ENCODE assay signal across 9 mouse cellular contexts in genomic region chr6:83423400-83424052, GRCm38 (mm10). TPM values are rescaled to one million over a fixed set of nuclear protein-coding genes. Genes with fewer than 3 reads are reported as not detected.
DNase-seq lines count a peak whose midpoint lies in the region; ATAC-seq and TF ChIP-seq lines count a peak whose summit lies in the region.
"Had no signal": no experiment of that assay in that cellular context is flagged by ENCODE, and none has a peak within 500 bp of the region (broad histone marks: within the 10 kb centered on the region; RNA-seq: fewer than 3 reads in every experiment).

No protein-coding gene starts in this region.

- 0 out of 2 replicates have a peak overlapping the region, but pooled peaks have one; percentile 37 for H3K27ac ChIP-seq in kidney, postnatal 0 days
- peak overlapping the region; percentile 39 for H3K27ac ChIP-seq in forebrain, embryonic 12.5 days
- peak overlapping the region; percentile 67 for H3K27ac ChIP-seq in neural tube, embryonic 13.5 days (replicated peaks)

- TF ChIP-seq CTCF in kidney, postnatal 0 days (IDR thresholded peaks at IDR 0.05; ENCODE audit: low read depth), result no peak

- no peak for DNase-seq in kidney, postnatal 0 days (ENCODE audit: low spot score)
- no peak for DNase-seq in kidney, postnatal 14 days
- DNase-seq in embryo, embryonic 11 days, result peak; percentile 61
- no peak for DNase-seq in layer of hippocampus, adult 9-10 months (ENCODE audit: low spot score)
- DNase-seq in gastrocnemius, postnatal 10 days, result no peak
- no peak for DNase-seq in left cerebral cortex, adult 8-10 months (ENCODE audit: low spot score in 2 of 2)
- DNase-seq: right cerebral cortex, postnatal 25 days had no signal

- H3K4me1 ChIP-seq in kidney, postnatal 0 days (replicated peaks; ENCODE audit: insufficient read depth, low read length), result peaks cover 23% of the 10 kb centered on the region
- peaks cover 88% of the 10 kb centered on the region for H3K4me1 ChIP-seq in forebrain, embryonic 12.5 days
- peaks cover 93% of the 10 kb centered on the region for H3K4me1 ChIP-seq in neural tube, embryonic 13.5 days (replicated peaks)

- H3K4me2 ChIP-seq in kidney, postnatal 0 days (ENCODE audit: low read length), result no peak overlapping the region
- H3K4me2 ChIP-seq in forebrain, embryonic 12.5 days, result no peak overlapping the region
- no peak overlapping the region for H3K4me2 ChIP-seq in neural tube, embryonic 13.5 days

- H3K36me3 ChIP-seq in kidney, postnatal 0 days (ENCODE audit: insufficient read depth, low read length), result peaks cover 8% of the 10 kb centered on the region; the same call in 1 of the 2 replicates
- peaks cover 27% of the 10 kb centered on the region for H3K36me3 ChIP-seq in forebrain, embryonic 12.5 days (replicated peaks)
- 0 out of 2 replicates have a peak, but pooled peaks cover 7% of the 10 kb centered on the region for H3K36me3 ChIP-seq in neural tube, embryonic 13.5 days

- no peak for ATAC-seq in kidney, postnatal 0 days (replicated peaks; ENCODE audit: low FRiP score, low read depth)
- peak; percentile 47; the same call in 1 of the 2 replicates for ATAC-seq in forebrain, embryonic 12.5 days (ENCODE audit: low FRiP score)
- ATAC-seq in neural tube, embryonic 13.5 days (ENCODE audit: low read depth), result peak; percentile 16; the same call in 1 of the 2 replicates

- H3K4me3 ChIP-seq in kidney, postnatal 0 days (replicated peaks; ENCODE audit: low read depth, low read length), result no peak overlapping the region
- no peak overlapping the region for H3K4me3 ChIP-seq in forebrain, embryonic 12.5 days (replicated peaks)
- H3K4me3 ChIP-seq in neural tube, embryonic 13.5 days, result no peak overlapping the region

- no peak overlapping the region for H3K9ac ChIP-seq in kidney, postnatal 0 days (ENCODE audit: low read depth, low read length)
- H3K9ac ChIP-seq in forebrain, embryonic 12.5 days, result no peak overlapping the region
- peak overlapping the region; percentile 41; the same call in 1 of the 2 replicates for H3K9ac ChIP-seq in neural tube, embryonic 13.5 days

- 60% methylated on average over 8 of the region's 8 CpGs for WGBS in kidney, postnatal 0 days
- 39% methylated on average over 8 of the region's 8 CpGs for WGBS in forebrain, embryonic 12.5 days
- WGBS in neural tube, embryonic 13.5 days, result 36% methylated on average over 8 of the region's 8 CpGs

- no peaks in the 10 kb centered on the region for H3K27me3 ChIP-seq in kidney, postnatal 0 days (ENCODE audit: insufficient read depth, low read length)
- no peaks in the 10 kb centered on the region for H3K27me3 ChIP-seq in forebrain, embryonic 12.5 days
- no peaks in the 10 kb centered on the region for H3K27me3 ChIP-seq in neural tube, embryonic 13.5 days

- no peaks in the 10 kb centered on the region for H3K9me3 ChIP-seq in kidney, postnatal 0 days (replicated peaks; ENCODE audit: low read length)
- H3K9me3 ChIP-seq in forebrain, embryonic 12.5 days, result no peaks in the 10 kb centered on the region
- no peaks in the 10 kb centered on the region for H3K9me3 ChIP-seq in neural tube, embryonic 13.5 days

RNA-seq across cellular contexts. Expression of gene Tet3, which starts 35.4 kb away (rescaled TPM):
- polyA plus RNA-seq in kidney, postnatal 0 days (2015; fragmentation: Nextera tagmentation; extraction: Ambion mirVana), result 32.3 and 33.0 TPM in 2 replicates
- 62.7 and 74.3 TPM in 2 replicates for polyA plus RNA-seq in forebrain, embryonic 12.5 days (2016; fragmentation: Nextera tagmentation; extraction: Ambion mirVana)
- 79.0 and 79.2 TPM in 2 replicates for polyA plus RNA-seq in neural tube, embryonic 13.5 days (2015; fragmentation: Nextera tagmentation; extraction: Ambion mirVana)
- total RNA-seq in gastrocnemius, postnatal 10 days (2021), result 10 to 100 TPM; 41.5 to 47.0 TPM
- total RNA-seq in left cerebral cortex, adult 8-10 months (2022), result 10 to 100 TPM; 54.7 to 62.8 (median 59.4) TPM
